Mouse (Mus musculus) ovary, postnatal 36 days (tissue): Measurements from ENCODE around the gene Gm26602.
"Not testable (repeated sequence)": the region's sequence is repeated elsewhere in the genome, so short reads cannot be mapped to it uniquely, and the experiment has no call there.

ENCODE experiments used
- DNase-seq: peaks from one replicate; pipeline ENCODE4 v3.0.0; 2022; ENCODE audit warnings: low spot score, mixed read lengths

Gene Gm26602

GRCm38 (mm10) chr10:79933145-79933679 lies 22.6 kb downstream of the Gm26602 start:
- DNase-seq: no peak

DNA sequence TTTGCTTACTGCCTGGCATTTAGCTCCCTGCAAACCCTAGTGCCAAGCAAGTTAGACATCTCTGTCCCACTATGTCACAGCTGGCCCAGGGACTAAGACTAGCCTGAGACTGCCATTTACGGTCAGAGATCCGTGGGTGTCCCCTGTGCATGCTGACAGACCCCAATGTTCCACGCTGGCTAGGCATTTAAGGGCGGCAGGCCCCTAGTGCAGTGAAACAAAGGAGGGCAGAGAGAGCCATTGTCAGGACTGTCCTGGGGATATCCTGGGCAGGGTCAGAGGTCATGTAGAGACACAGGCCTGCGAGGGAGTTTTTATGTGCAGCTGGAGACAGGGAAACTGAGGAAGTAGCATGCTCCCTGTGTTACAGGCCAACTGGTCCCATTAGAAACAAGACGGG lies 23.2 kb downstream of the Gm26602 start:
- DNase-seq: no peak

DNA sequence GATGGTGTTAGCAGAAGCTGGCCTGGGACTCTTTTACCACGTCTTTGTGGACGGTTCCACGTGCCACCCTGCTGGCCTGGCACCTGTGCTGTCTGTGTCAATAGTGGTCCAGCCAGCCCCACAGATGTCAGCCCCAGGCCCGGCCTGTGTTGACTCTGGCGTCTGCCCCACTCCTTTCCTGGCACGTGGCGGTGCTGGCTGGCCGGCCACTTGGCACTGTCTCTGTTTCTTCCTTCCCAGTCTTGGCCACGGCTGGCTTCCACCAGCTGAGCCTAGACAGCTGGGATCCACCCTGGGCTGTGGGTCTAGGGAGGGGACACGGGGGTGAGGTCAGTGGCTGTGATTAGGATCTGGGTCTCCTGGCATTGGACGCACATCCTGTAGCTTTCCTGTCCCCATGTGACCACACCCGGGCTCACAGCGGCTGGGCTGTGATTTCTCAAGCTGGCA lies 23.6 kb downstream of the Gm26602 start:
- peak; percentile 75 for DNase-seq

- DNase-seq: no peak
These were observed 24.3 kb downstream of the Gm26602 start for GRCm38 (mm10) chr10:79934794-79935569.

GRCm38 (mm10) chr10:79936284-79936910 lies 25.7 kb downstream of the Gm26602 start:
- no peak for DNase-seq

- DNase-seq: peak; percentile 77
These were observed 26.3 kb downstream of the Gm26602 start for GRCm38 (mm10) chr10:79936911-79937441.

GRCm38 (mm10) chr10:79937775-79938526 lies 27.3 kb downstream of the Gm26602 start:
- no peak for DNase-seq

DNA sequence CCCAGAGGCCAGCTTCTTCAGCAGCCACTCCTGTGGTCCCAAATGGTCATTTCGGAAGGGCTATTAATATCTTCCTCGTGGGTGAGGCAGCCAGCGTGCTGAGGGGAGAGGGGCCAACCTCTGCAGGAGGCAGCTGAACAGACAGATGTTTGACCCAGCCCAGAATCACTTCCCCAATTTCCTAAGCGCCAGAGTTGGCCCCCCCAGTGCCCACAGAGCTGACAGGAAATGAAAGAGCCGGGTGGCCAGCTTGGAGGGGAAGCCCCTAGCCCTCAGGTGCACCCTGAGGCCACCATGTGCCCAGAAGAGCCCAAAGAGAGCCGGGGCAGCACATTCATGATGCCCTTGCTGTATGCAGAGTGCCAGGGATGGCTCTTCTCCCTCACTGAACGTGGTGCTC lies 30.1 kb downstream of the Gm26602 start:
- no peak for DNase-seq

- DNase-seq: no peak
These were observed 32.3 kb downstream of the Gm26602 start for GRCm38 (mm10) chr10:79942988-79943387.

- no peak for DNase-seq
These were observed 32.8 kb downstream of the Gm26602 start for GRCm38 (mm10) chr10:79943471-79943901.

GRCm38 (mm10) chr10:79945507-79946234 lies 35.0 kb downstream of the Gm26602 start:
- DNase-seq: no peak

DNA sequence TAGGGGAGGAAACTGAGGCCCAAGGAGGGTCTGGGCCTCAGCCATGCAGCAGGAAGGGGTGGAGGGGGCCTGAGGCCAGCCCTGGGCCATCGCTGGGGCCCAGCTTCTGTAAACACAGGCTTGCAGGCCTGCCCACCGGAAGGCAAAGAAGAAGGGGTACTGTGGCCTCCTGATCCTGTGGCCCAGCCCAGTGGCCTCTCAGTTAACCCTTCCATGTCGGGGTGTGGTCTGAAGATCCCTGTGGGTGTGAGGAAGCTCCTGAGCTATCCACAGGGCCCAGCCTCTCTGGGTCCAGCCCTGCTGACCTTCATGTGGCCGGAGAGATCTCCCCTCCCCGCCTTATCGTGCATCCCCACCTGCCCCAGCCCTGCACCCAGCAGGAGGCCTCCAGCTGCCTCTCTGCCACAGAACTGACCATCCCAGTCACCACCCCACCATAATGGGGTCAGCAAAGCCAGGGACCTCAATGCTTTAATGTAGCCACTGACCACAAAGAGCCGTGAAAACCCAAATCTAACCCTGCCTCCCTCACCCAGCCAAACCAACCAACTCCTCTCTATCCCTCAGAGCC lies 36.2 kb downstream of the Gm26602 start:
- DNase-seq: no peak

GRCm38 (mm10) chr10:79947502-79947901 lies 36.8 kb downstream of the Gm26602 start:
- no peak for DNase-seq

DNA sequence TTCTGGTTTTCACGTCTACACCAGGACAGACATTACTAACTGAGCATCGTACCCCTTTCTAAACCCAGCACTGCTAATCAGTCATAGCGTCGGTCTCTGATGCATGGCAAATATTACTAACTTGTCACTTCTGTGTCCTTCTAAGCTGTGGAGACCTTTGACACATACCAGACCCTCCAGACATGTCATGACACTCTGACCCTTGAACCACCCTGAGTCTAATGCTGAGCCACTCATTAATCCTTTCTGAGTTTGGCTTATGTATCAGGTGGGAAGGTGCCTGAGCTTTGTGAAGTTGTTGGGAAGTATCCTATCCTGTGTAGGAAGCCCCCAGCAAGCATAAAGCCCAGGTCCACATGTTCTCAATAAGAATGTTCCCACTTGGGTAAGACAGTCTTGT lies 39.2 kb downstream of the Gm26602 start:
- DNase-seq: no peak

- no peak for DNase-seq
These were observed 40.0 kb downstream of the Gm26602 start for GRCm38 (mm10) chr10:79950661-79951060.

DNA sequence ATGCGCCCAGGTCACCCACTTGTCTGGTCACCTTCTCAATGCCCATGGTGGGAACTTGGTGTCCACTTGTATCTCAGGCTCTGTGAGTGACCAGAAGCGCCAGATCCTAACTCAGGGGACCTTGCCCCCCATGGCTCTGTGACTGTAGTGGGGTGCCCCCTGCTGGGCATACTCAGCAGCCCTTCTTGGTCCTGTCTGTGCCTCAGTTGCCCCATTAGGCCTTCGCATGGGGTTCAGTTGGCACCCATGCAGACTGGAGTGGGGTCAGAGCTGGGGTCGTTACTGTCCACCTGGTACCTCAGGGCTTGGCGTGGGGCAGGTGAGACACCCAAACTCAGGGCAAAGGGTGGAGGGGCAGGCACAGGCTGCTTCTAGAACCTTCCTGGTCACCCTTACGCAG lies 43.3 kb downstream of the Gm26602 start:
- DNase-seq: no peak

- DNase-seq: no peak
These were observed 45.0 kb downstream of the Gm26602 start for GRCm38 (mm10) chr10:79955691-79956090.

DNA sequence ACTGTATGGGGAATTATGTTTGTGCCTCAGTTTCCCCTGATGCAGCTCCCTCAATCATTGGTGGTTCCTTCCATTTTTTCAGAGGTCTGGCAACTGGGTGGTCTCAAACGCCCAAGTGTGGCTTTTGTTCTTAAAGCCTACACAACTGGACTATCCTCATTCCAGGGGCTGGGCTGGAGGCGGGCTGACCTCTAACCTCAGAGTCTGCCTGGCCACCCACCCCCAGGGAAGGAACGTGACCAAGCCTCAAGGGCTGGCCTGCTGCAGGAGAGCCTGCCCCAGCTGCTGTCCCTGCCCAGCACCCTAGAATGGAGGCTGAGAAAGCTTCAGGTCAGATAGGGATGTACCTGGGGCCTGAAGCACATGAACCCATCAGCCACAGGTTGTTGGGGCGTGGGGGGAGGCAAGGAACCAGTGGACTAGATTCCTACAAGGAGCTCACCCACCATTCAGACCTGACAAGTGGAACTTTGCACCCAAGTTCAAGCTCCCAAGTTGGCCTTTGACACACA lies 46.0 kb downstream of the Gm26602 start:
- no peak for DNase-seq

- DNase-seq: peak; percentile 81
These were observed 47.6 kb downstream of the Gm26602 start for GRCm38 (mm10) chr10:79958140-79958816.

- not testable (repeated sequence) for DNase-seq
These were observed 48.8 kb downstream of the Gm26602 start for GRCm38 (mm10) chr10:79959412-79959811.
